Mouse (Mus musculus) spleen, adult 10 weeks (tissue): ENCODE results near the gene Vmn1r3. TPM values are rescaled to one million over a fixed set of nuclear protein-coding genes. Genes with fewer than 3 reads are reported as not detected.

Experiments used
- polyA plus RNA-seq: library from polyadenylated mRNA; stranded (reverse); fragments of 350-450 nt; fragmentation: Illumina TruSeq; extraction: RNeasy Lipid Tissue Mini Kit (QIAGEN cat#74804); gene quantifications from one replicate; pipeline ENCODE4 v1.2.3, GENCODE M21; 2015; ENCODE audit warnings: low replicate concordance; ENCODE audit not compliant: insufficient read depth

The Vmn1r3 gene
- polyA plus RNA-seq: not detected

GRCm38 (mm10) chr4:3185258-3185657 is at the start of gene Vmn1r3:
Vmn1r3 (minus strand) TSS chr4:3185358.

GRCm38 (mm10) chr4:3167020-3167419 is 18.1 kb downstream of the Vmn1r3 start, which contains the start of gene Vmn1r2:
Vmn1r2 (plus strand) TSS chr4:3167320.

Other genes with a start within 250 kb of the Vmn1r3 start
- gene Vmn1r2, start 18.0 kb downstream of the Vmn1r3 start, polyA plus RNA-seq: not detected